Mouse (Mus musculus) kidney, adult 2 months (tissue): ENCODE measurements around the gene Fbxl17.

ENCODE experiments used
- CTCF ChIP-seq: fragments of 200-500 bp; conservative IDR thresholded peaks from 2 replicates; pipeline ENCODE4 v1.5.1; 2011; ENCODE audit warnings: low read depth, mild to moderate bottlenecking, control low read depth, low read length, moderate library complexity, mixed read lengths; ENCODE audit not compliant: insufficient read depth, insufficient read length
- POLR2A ChIP-seq: fragments of 200-500 bp; IDR thresholded peaks from one replicate; pipeline ENCODE4 v1.6.1; 2011; ENCODE audit warnings: low read depth, low read length, control low read depth

DNA sequence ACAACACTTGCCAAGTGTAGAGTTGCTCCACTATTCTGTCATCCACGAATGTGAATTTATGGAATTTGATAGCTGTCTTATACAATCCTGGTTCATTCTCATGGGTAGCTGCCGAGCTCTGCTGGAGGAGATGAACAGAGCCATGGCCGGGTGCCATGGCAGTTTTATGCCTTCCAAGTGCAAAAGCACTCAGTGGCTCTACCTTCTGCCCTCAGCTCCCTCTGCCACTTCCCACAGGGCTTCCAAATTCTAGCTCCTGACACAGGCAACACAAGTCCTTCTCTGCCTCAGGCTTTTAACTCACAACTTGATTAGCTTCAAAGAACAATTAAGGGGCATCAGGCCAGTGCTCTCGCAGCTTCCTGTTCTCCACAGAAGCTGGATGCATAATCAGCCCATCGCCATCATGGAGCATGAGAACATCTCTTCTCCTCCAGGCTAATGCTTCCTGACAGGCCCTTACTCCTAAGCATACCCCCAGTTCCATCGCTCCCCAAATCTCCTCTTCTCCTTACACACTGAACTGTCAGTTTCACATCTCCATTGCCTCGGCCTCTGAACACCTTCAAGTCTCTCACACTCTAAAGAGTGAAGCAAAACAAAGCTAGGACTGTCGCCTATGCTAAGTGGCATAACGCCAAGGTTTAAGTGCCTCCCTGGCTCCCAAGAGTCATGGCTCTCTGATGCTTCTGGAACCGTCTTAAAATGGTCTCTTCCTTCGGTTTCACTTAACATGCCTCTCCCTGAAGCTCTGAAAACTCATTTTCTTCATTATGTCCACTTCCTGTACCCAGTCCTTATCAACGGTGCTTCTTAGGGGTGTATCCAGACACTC lies 184.0 kb downstream of the Fbxl17 start:
- TF ChIP-seq CTCF (no peak), POLR2A (no peak)
